Mouse (Mus musculus) liver, adult 2 months (tissue): ENCODE measurements around the gene Eva1b.

Source experiments
- CTCF ChIP-seq: fragments of 200-500 bp; IDR thresholded peaks from 2 replicates; pipeline ENCODE4 v1.5.1; 2011; ENCODE audit warnings: low read depth, low read length, control low read depth
- POLR2A ChIP-seq: fragments of 200-500 bp; IDR thresholded peaks from 2 replicates; pipeline ENCODE4 v1.6.1; 2011; ENCODE audit warnings: low read length, control low read depth; ENCODE audit not compliant: insufficient read depth; ENCODE audit errors: extremely low read depth

- no peak for TF ChIP-seq POLR2A
- peak; percentile 88 for TF ChIP-seq CTCF
These were observed 9.1 kb downstream of the Eva1b start for GRCm38 (mm10) chr4:126156617-126157016.
